Mouse (Mus musculus) cortical plate, adult 2 months (tissue): ENCODE measurements at regions not wholly inside any gene's neighbourhood (a gene's known extent, or its start where the extent isn't known, plus 50 kb on each side); places are given as distances from the start of the nearest gene placed in this dataset.

Experiments used
- CTCF ChIP-seq: fragments of 200-500 bp; IDR thresholded peaks from 2 replicates; pipeline ENCODE4 v1.5.1; 2011; ENCODE audit warnings: mild to moderate bottlenecking, control low read depth, low read length; ENCODE audit not compliant: insufficient read depth; ENCODE audit errors: extremely low read depth
- POLR2A ChIP-seq: fragments of 200-500 bp; IDR thresholded peaks from 2 replicates; pipeline ENCODE4 v1.6.1; 2011; ENCODE audit warnings: mild to moderate bottlenecking, low read length, control low read depth; ENCODE audit not compliant: insufficient read depth; ENCODE audit errors: extremely low read depth

DNA sequence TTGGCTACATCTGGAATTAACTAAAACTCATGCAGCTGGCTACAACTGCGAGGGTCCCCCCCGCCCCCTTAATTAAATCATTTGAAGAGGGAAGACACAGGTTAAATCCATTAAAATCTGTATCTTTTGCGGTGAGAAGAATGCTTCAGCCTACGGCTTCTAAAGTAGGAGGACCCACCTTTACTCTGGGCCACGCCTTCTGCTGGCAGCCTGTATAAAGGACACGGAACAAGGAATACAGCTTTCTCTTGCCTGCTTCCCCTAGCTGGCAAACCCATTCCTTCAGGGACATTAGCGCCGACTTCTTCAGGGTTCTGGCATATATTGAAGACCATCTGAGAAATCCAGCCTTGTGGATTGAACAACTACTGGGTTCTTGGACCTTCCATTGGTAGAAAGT is 76.9 kb upstream of the Fbxo11 start:
- TF ChIP-seq CTCF (no peak), POLR2A (no peak)
